Mouse (Mus musculus) cerebellum, adult 9-11 months (tissue): ENCODE results near the gene Cage1.

ENCODE experiments used
- DNase-seq: peaks from one replicate; pipeline ENCODE4 v3.0.0; 2022

Cage1 gene

DNA sequence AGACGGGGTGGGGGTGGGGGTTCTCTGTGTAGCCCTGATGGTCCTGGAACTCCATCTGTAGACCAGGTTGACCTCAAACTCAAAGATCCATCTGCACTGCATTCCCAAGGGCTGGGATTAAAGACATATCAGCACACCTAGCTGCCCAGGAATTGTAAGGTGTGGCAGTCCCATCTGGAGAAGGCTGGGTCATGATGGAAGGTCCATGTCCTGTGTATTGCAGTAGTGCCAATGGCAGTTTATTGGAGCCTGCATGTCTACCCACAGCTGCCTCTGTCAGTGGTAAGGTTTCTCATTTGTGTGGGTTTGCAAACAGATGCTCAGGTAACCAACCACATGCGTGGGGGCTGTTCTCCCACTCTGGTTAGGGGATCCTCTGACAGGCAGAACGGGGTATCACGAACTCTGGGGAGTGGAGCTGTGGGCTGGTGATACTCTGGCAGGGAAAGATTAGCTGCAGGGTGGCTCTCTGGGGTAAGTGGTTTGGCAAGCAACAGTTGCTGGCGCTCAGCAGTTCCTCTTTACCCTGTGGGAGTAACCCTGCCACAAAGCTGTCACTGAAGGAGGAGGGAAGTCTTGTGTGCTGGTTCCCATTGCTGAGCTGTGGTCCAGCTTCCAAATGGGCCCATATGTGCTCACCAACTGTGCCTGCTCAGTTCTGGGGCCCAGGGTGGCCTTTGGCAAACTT is 27.0 kb downstream of the Cage1 start:
- no peak for DNase-seq

DNA sequence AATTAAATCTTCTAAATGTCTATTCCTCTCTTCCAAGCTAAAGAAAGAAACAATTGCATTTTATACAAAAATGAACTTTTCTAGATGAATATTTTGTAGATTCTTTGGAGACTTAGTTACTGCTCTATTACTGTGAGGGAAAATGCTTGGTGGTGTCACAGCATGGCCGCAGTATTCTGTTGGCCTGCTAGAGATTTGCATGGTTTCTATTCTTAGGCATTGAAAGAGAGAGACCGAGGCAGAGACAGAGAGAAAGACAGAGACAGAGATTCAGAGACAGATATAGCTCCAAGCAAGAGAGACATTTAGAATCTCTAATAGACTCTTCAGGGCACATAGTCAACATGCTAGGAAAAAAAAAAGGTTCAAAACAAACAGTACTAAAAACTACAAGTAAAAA is 28.9 kb downstream of the Cage1 start:
- DNase-seq: no peak

DNA sequence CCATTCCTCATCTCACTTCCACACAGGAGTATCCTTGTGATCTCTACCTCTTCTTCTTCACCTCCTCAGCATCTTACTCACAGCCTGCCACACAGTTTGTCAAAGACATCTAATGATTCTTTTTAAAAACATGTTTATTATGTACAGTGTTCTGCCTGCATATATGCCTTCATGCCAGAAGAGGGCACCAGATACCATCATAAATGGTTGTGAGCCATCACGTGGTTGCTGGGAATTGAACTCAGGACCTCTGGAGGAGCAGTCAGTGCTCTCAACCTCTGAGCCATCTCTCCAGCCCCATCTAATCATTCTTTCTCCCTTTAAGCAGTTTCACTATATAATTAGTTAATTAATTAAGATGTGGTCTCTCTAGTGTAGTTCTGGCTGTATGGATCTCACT is 34.4 kb downstream of the Cage1 start:
- DNase-seq: no peak

DNA sequence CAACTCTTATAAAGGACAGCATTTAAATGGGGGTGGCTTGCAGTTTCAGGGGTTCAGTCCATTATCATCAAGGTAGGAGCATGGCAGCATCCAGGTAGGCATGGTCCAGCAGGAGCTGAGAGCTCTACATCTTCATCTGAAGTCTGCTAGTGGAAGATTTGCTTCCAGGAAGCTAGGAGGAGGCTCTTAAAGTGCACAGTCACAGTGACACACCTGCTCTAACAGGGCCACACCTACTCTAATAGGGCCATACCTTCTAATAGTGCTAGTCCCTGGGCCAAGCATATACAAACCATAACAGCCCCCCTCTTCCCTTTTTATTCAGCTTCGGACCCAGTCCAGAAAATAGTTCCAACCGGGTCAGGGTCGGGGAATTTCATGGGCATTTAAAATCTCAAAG is 37.2 kb downstream of the Cage1 start:
- DNase-seq: no peak

DNA sequence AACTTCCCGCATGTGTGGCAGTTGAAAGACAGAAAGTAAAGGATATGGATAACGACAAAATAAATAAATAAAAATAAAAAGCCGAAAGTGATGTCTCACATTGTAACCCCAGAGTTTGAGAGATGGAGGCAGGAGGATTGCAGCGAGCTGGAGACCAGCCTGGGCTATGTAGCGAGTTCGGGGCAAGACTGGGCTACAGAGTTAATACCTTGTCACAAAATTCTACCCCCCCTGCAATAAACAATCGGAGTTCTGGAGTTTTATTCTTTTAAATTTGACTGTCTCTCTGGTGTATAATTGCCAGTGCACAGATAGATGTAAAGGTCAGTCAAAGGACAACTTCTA is 42.5 kb downstream of the Cage1 start:
- DNase-seq: no peak

DNA sequence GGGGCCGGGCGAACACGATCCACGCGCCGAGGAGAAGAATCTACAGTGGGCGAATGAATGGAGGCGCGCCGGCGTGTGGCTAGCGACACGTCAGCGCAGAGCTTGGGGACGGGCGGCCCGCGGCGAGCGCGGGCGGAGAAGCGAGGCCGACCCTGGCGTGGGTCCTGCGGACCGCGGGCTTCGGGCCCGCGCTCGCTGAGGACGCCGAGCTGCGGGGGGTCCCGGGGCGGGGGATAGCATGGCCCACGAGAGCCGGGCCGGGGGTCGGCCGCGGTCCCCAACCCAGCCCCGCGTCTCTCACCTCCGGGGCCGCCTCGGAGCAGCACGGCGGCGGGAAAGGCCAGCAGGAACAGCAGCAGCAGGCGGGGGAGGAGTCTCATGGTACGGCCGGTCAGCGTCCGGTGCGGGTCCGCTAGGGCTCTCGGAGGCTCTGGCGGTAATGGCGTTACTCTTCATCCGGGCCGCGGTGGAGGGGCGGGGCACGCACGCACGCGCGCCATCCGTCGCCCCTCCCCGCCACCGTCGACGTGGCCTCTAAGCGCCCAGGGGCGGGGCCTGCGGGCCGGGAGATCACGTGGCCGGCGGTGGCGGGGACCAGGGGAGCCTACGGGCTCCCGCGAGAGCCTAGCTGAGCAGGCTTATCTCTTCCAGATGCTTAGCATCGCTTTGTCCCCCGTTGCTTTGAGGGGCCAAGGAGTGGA is 43.0 kb downstream of the Cage1 start, which contains the start of gene Ssr1:
Gene Ssr1, minus strand, starts transcription at position 514 of the 701 bp plus-strand sequence.
- peak; percentile 97 for DNase-seq

DNA sequence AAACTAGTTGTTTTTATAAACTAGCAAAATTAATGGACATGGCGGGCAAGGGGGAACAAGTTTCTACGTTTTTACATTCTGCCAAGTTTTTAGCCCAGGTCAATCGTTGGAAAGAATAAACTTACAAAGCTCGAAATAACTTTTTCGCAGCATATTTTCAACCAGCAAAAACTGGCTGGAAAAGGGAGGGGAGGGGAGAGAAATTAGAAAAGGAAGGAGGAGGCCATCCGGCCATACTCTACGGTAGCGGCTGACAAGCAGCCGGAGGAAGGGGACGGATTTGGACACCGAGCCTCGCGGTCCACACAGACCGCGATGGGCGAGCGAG is 43.5 kb downstream of the Cage1 start:
- no peak for DNase-seq

DNA sequence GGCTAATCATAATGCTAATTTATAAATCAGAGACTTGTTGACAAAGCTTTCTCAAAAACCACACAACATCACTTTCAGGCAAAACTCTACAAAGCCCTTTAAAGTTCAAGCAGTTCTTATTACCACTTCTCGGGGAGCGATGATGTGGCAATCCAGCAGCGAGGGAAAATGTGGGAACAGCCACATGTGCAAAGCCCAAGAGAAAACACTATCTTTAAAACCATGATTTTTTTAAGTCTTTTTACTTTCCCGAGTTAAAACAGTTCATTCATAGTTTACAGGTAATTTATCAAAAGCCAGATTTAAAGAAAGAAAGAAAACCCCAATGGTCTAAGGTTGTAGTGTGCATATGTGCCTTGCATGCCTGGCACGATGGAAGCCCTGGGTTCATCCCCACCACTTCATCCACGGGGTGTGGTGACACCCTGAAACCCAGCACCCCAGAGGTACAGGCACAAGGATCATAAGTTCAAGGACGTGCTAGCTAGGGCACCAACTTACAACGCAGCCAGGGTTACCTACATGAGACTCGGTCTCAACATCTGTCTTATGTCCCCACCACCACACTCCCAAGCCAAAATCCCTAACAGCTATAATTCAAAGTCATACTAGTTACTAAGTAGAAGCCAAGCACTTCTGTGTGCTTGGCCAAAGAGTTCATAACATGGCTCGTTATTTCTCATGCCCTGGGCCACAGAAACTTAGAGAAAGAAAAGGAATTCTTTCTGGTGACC is 44.1 kb downstream of the Cage1 start:
- DNase-seq: peak; percentile 28

DNA sequence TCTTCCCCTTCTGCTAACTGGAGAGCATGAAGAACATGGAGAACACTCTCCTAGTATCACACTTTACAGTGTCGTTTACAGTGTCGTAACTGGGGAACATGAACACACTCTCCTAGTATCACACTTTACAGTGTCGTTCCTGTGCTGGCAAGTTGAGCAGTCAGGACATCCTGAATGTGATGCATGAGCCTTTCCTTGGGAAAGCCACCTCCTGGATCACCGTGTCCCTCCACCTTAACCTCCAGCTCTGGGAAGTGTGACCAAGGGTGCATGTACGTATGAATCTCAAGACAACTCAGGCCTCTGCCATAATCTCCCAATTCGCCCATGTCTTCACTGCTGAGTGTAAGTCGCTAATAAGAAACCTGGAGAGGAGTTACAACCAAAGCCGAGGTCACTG is 47.2 kb downstream of the Cage1 start:
- no peak for DNase-seq

DNA sequence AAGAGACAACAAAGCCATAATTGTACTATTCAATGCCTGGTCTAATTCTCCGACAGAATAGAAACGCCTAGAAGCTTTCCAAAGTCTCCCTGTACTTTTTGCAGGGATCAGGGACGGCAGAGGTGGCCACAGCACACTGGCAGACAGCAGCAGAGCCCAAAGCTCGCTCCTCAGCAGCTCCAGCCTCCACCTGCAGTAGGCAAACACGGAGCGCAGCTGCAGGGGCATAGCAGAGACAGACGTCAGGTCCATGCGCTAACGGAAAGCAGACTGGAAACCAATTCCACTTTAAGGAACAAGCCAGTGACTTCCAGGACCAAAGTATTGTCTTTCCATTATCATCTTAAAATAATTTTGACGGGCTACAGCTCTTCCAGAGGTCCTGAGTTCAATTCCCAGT is 50.7 kb downstream of the Cage1 start:
- DNase-seq: no peak

DNA sequence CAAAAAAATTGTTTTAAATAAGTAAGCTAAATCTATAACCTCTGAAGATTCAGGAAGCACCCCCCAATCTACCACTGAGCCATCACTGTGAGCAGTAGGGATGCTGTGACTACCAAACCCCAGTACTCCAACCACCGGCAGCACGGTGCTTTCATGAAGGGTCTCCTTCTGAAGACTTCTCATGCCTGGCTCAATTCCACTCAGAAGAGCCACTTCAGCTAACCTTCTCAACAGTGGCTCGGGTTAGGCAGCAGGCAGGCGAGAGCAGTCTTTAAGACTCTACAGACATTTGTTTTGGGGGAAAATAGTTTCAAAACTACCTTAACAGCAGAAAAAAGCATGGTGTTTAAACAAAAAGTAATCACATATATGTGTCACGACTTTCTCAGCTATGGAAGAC is 55.8 kb downstream of the Cage1 start:
- DNase-seq: no peak

DNA sequence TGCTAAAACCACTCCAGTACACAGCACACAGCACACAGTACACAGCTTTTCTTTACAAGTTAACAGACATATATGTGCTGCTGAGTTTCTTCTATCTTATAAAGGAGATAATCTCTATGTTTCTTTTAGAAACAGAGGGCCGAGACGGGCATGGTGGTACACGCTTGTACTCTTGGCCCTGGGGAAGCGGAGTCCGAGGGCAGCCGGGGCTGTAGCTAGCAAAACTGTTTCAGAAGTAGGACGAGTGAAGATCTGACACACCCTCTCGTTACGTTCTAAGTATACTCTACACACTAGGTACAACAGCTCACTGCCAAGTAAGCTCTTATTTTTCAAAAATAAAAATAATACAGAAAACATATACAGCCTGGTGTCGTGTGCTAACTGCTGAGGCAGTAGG is 56.5 kb downstream of the Cage1 start:
- no peak for DNase-seq

DNA sequence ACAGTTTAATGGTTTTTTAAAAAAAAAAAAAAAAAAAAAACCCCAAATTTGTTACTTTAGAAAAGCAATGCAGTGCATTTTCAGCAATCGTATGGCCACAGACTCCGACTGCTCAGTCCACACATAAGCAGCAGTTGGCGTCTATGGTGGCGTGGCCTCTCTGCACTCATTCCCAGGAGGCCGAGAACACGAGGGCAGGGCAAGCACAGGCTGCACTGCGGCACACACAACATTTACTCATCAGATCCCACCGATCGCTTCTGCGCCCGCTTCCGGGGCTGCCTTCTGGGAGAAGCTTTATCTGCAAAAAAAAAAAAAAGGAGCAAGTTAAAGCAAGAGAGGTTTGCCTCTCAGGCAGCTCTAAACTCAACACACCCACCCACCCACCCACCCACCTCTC is 57.4 kb downstream of the Cage1 start:
- no peak for DNase-seq

DNA sequence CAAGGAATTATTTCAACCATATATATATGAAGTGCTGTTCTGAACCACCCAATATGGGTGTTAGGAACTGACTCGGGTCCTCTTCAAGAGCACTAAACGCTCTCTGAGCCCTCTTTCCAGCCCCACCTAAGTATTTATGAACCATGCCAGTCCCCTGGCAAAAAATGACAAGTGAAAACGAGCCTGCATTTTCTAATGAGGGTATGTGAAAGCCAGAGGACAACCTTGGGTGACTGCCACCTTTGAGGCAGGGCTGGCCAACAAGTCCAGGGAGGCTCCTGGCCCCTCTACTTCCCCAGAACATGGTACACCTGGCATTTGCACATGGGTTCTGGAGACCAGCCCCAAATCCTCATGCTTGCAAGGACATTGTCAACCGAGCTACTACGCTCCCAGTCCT is 62.1 kb downstream of the Cage1 start:
- DNase-seq: no peak

DNA sequence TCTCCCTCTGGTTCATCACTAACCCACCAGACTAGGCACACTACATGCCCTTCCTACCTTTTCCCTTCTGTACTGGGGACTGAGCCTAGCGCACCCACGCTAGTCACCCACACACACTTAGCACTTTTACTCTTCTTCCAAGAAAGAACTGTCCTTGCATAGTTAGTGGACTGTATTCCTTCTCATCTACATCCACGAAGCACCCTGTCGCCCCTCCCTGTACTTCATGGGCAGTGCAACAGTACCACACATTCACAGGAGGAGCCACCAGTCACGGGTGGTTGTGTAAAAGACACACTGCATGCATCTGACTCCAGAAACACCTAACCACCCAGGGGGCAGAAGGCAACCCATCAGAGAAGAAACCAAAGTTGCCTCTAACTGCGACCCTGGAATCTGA is 62.8 kb downstream of the Cage1 start:
- DNase-seq: no peak

DNA sequence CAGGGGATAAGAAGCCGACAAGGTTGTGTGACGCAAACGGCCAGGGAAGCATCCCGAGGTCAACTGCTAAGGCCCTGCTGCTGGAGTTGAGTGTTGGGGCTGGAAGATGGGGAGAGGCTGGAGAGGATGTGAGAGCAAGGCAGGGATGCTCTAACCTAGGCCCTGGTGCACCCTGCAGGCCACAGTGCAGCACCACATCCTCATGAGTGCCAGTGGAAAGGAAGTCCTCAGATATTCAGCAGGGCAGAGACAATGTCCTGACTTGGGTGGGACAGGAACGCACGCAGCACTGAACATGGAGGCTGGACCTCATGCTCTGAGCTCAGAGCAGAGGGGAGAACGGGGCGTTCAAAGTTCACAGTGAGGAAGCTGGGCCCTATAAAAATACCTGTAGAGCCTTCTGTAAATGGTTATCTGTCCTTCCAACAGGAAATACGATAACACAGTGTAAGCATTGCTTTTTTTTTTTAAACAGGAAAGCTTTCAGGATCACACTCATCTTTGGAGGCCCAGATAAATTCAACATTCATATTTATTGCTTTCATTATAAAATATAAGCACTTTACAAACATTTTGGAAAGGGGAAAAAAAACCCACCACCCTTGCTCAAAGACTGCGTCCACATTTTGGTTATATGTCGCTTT is 65.9 kb downstream of the Cage1 start:
- DNase-seq: no peak

DNA sequence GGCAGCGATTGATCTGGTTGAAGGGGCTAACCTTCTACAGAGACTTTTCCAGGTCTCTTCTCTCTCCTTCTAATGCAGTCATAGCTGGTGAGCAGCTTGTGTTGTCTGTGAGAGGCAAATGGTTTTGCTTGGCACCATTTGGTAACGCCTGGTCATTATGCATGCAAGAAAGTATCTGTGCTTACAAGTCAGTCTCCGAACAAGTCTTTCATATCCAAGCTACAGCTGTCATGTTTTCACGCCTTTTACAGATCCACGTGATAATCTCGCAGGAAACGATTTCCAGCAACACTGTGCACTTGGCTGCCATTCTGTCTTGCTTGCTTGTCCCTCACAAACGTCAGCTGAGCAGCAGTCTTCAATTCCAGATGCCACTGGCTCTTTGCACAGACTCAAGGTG is 66.9 kb downstream of the Cage1 start:
- DNase-seq: no peak

DNA sequence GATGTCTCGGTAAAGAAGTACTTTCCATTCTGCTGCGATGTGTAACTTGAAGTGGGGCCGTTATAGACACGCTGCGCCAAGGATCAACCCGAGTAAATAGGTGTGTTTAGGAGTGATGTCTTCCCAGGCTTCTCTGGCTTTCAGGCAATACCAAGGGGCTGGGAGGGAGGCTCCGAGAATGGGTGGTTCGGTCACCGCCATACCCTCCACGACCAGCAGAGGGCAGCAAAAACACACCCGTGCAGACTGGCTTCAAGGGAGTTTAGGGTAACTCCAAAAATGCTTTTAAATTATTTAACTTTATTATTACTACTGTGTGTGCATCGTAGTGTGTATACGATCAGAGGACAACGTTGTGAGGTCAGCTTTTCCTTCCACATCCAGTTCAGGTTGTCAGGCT is 67.5 kb downstream of the Cage1 start:
- peak; percentile 68 for DNase-seq

DNA sequence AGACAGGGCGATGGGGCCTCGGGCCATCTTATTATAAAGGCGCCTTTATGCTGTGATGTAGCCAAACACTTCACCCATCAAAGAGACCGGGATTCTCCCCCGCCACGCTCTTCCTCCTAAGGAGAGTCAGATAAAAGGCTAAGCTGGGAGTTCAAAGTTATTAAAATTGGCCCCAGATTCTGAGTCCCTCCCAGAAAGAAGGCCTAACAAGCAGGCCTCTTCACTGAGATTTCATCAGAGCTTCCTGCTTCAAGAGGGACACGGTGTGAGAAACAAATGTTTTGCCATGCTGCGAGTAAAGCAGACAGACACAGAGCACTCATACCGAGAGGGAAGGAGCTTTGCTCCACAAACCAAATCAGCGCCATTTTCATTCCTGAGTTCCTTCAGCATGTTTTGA is 69.3 kb downstream of the Cage1 start:
- DNase-seq: no peak

DNA sequence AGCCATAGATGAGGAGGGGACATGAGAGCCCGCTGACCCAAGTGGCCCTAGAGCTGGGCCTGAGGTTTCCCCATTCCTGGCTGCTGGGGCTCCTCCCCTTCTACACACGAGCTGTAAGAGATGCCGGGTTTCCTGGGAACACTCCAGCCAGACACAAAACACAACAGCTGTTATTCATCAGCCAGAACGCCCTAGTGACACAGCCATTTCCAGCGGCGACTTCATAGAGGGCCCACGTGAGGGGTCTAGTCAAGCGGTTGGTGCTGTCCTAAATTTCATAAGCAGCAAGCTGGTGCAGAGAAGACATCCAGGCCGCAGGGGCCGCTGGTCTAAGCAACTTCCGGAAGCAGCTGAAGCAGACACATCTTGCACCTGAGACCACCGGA is 69.8 kb downstream of the Cage1 start:
- no peak for DNase-seq

DNA sequence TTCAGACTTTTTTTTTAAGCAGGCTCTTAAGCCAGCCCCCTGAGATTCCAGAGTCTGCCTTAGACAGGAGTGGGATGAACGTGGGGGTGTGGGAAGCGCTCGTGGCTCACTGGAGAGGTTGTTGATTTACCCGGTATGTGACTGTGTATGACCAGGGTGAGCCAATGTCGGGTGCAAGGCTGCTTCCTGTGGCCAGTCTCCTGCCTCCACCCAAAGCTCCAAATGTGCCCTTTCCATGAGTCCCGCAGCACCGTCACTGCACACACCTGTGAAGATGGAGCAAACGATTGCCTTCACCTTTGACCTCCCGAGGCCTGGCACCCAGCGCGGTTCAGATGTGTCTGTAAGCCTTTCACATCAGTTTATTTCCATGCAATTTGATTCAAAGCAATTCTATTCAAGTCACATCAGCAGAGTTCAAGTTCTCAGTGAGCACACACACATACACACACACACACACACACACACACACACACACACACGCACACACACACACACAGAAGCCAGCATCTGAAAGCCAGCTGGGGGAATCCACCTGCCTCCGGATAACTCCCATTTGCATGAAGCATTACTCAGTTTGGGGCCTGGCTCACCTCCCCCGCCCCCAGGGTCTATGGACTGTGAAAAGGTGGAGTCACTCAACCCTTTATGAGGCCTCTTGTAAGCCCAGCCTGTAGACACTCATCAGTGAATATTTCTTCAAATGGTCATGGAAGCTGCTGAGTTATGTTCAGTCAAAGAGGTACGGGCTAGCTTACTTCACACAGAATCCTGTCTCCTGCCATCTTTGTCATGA is 70.4 kb downstream of the Cage1 start:
- no peak for DNase-seq

DNA sequence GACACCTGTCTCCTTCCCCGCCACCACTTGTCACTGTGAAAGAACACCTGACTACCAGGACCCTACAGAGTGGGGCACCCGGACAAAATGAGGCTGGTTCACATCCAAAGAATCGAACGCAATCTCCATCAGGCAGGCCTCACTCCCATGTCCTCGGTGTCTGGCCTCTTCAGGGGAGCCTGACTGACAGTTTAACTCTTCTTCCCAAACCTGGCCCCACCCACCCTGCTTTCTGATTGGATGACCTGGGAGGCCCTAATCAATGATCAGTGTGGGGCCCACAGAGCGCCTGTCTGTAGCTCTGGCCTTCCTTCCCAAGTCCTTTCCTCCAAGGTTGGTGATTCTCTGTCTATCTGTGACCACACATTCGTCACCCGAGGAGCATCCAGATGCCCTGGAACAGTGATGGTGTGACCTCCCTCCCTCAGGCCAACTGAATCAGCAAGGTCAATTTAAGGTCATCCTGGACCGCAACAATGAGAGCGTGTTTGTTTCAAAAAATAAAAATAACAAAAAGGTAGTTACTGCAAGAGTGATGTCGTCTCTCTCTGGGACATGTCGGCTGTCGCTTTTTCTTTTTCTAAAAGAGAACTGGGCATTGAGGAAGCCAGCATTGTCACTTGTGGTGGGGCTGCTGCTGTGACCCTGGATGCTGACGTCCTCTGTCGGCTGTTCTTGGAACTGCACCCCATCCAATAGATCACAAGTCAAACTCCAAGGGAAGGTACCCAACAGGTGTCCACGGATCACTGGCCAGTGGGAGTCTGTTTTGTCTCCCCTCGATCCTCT is 71.5 kb downstream of the Cage1 start:
- DNase-seq: no peak
